Mouse (Mus musculus) liver, embryonic 15.5 days (tissue): ENCODE measurements at regions not wholly inside any gene's neighbourhood (a gene's known extent, or its start where the extent isn't known, plus 50 kb on each side); places are given as distances from the start of the nearest gene placed in this dataset.

Experiments
- ATAC-seq: fragments of 200-750 bp; cut with Nextera tagmentation; 2 replicates; pipeline ENCODE4 v1.8.0; 2017; ENCODE audit warnings: moderate number of reproducible peaks, mild to moderate bottlenecking, moderate library complexity; ENCODE audit not compliant: insufficient read depth
- H3K27ac ChIP-seq: fragments of 300-500 bp; sonication (generic); replicated peaks from 2 replicates; pipeline ENCODE4 v1.5.1; 2015; ENCODE audit warnings: mild to moderate bottlenecking, inconsistent platforms
- H3K27me3 ChIP-seq: fragments of 300-500 bp; sonication (generic); 2 replicates; pipeline ENCODE4 v1.6.1; 2015; ENCODE audit warnings: mild to moderate bottlenecking, inconsistent platforms
- H3K36me3 ChIP-seq: fragments of 300-500 bp; sonication (generic); replicated peaks from 2 replicates; pipeline ENCODE4 v1.6.1; 2015; ENCODE audit warnings: moderate library complexity, mild to moderate bottlenecking, inconsistent platforms
- H3K4me1 ChIP-seq: fragments of 300-500 bp; sonication (generic); replicated peaks from 2 replicates; pipeline ENCODE4 v1.6.1; 2015; ENCODE audit warnings: inconsistent platforms
- H3K4me2 ChIP-seq: fragments of 300-500 bp; sonication (generic); 2 replicates; pipeline ENCODE4 v1.6.1; 2015; ENCODE audit warnings: moderate library complexity, mild to moderate bottlenecking, inconsistent platforms
- H3K4me3 ChIP-seq: fragments of 300-500 bp; sonication (generic); replicated peaks from 2 replicates; pipeline ENCODE4 v1.5.1; 2015; ENCODE audit warnings: mild to moderate bottlenecking, inconsistent platforms
- H3K9ac ChIP-seq: fragments of 300-500 bp; sonication (generic); 2 replicates; pipeline ENCODE4 v1.6.1; 2015; ENCODE audit warnings: moderate library complexity, mild to moderate bottlenecking, inconsistent platforms
- H3K9me3 ChIP-seq: fragments of 300-500 bp; sonication (generic); replicated peaks from 2 replicates; pipeline ENCODE4 v1.6.1; 2016; ENCODE audit warnings: inconsistent platforms
- WGBS: fragments of 180-500 bp; shearing (Covaris S2); methylation state at CpG from one replicate; pipeline ENCODE4 v1.1.7; 2015; ENCODE audit warnings: mixed read lengths; ENCODE audit not compliant: insufficient replicate concordance; 5-methylcytosine and 5-hydroxymethylcytosine counted together

DNA sequence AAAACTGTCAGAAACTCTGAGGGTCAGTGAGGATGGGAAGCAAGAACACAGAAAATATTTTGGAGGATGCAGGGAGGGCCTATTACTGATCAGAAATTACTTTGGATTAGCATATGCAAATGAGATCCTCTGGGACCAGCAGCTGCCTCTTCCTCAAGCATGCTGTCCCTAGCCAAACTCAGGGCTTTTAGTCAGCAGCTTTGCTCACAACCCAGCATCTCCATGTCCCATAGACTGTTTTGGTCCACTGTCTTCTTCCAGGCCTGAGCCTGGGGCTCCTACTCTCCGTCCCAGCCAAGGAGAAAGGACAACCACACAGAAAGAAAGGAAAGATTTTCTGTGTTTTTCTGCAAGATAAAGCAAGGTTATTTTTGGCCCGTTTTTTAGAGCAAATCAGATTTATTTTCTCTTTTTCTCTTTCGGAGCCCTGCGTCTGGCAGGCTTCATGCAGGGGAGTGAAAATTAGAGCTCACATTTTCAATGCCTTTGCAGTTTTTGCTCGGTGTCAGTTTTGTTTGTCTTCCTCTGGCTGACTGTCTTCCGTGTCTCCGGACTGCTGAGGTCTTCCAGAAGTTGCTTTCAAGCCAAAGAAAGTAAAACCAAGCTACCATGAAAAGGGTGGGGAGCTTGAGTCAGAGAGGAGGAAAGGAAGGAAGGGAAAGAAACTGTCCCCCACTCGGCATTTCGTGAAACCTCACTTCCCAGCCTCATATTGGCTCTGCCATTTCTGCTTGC lies 445.5 kb upstream of the Cdh11 start:
- no peak for ATAC-seq
- no peak overlapping the region for H3K4me2 ChIP-seq
- H3K27ac ChIP-seq = no peak overlapping the region
- H3K36me3 ChIP-seq = no peaks in the 10 kb centered on the region
- no peaks in the 10 kb centered on the region for H3K4me1 ChIP-seq
- no peak overlapping the region for H3K9ac ChIP-seq
- no peak overlapping the region for H3K4me3 ChIP-seq
- no peaks in the 10 kb centered on the region for H3K9me3 ChIP-seq
- WGBS = 53% methylated on average over 9 of the region's 9 CpGs
- no peaks in the 10 kb centered on the region for H3K27me3 ChIP-seq

DNA sequence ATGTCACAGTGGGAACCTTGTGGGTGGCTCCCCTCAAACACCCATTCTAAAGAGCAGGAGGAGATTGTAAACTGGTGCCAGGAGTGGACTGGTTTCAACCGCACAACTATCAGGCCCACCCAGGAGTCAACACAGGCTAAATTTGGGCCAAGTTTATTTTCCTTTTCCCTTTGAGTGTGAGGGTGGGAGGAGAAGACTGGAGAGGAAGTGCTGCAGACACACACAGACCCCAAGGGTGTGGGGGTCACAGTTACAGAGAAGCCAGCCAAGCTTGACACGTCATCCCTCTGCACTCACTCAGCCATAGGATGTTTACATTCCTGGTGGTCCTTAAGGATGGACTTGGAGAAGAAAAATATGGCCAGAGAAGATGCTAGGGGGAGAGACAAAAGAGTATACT lies 448.9 kb upstream of the Cdh11 start:
- Histone ChIP-seq H3K4me3 (no peak overlapping the region), H3K9me3 (no peaks in the 10 kb centered on the region), H3K9ac (no peak overlapping the region), H3K27ac (no peak overlapping the region), H3K4me1 (no peaks in the 10 kb centered on the region), H3K4me2 (no peak overlapping the region), H3K27me3 (no peaks in the 10 kb centered on the region), H3K36me3 (no peaks in the 10 kb centered on the region)
- no peak for ATAC-seq
- WGBS = 35% methylated on average over 2 of the region's 2 CpGs

DNA sequence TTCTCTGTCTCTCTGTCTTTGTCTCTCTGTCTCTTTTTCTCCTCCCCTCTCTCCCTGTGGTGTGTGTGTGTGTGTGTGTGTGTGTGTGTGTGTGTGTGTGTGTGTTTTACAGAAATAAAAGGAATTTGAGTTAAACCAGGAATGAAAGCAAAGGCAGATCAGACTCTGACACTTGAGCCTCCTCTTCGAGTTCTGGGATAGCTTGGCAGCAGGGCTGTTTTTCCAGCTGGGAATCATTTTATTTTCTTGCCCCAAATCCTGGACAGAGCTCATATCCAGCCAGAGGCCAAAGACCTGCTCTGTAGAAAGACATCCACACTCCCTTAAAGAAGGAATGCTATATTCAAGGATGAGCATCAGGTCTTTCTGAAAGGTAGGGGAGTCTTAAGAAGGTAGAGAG lies 450.2 kb upstream of the Cdh11 start:
- H3K4me1 ChIP-seq = no peaks in the 10 kb centered on the region
- no peaks in the 10 kb centered on the region for H3K36me3 ChIP-seq
- no peaks in the 10 kb centered on the region for H3K27me3 ChIP-seq
- H3K4me2 ChIP-seq = no peak overlapping the region
- H3K9me3 ChIP-seq = no peaks in the 10 kb centered on the region
- 56% methylated on average over 1 of the region's 1 CpGs for WGBS
- no peak overlapping the region for H3K9ac ChIP-seq
- ATAC-seq = no peak
- H3K4me3 ChIP-seq = no peak overlapping the region
- no peak overlapping the region for H3K27ac ChIP-seq

DNA sequence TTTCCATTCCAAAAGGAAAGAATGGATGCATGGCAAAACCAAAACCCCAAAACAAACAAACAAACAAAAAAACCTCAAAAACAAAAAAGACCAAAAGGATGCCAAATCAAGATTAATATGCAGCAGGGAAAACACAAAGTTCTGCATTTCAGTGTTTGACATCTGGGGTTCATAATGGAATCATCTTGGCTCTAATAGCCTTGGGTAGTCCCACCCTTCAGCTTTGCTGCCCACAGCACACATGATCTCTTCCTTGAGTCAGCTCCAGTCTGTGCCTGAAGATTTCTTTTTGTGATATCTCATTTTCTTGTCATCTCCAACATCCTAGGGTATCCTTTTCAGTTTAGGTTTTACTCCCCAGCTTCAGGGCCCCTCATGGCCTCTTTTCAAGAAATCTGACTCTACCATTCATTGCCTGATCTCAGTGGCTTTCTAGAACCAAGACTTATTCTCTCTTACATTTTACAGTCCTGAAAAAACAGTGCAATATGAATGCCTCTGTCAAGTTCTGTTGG lies 453.1 kb upstream of the Cdh11 start:
- Histone ChIP-seq H3K4me2 (no peak overlapping the region), H3K36me3 (no peaks in the 10 kb centered on the region), H3K27me3 (no peaks in the 10 kb centered on the region), H3K9ac (no peak overlapping the region), H3K4me1 (no peaks in the 10 kb centered on the region), H3K27ac (no peak overlapping the region), H3K9me3 (no peaks in the 10 kb centered on the region), H3K4me3 (no peak overlapping the region)
- no peak for ATAC-seq

DNA sequence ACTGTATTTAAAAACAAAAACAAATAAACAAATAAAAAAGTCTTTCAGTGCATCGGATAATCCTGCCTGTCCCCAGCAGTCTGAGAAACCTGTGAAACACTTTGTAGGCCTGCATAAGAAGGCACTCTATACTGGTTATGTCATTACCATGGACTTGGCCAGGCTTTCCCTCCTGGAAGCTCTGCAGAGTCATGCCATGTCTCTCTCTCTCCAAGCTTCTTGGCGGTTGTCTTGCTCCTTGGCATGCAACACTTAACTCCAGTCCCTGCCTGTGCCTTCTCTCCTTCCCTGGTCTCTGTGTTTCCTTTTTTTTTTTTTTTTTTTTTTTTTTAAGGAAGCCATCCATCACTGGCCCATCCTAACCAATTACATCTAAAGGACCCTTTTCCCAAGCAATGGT lies 458.7 kb upstream of the Cdh11 start:
- no peak for ATAC-seq
- 72% methylated on average over 2 of the region's 2 CpGs for WGBS
- Histone ChIP-seq H3K4me3 (no peak overlapping the region), H3K9me3 (no peaks in the 10 kb centered on the region), H3K9ac (no peak overlapping the region), H3K4me2 (no peak overlapping the region), H3K36me3 (no peaks in the 10 kb centered on the region), H3K27me3 (no peaks in the 10 kb centered on the region), H3K27ac (no peak overlapping the region), H3K4me1 (no peaks in the 10 kb centered on the region)

DNA sequence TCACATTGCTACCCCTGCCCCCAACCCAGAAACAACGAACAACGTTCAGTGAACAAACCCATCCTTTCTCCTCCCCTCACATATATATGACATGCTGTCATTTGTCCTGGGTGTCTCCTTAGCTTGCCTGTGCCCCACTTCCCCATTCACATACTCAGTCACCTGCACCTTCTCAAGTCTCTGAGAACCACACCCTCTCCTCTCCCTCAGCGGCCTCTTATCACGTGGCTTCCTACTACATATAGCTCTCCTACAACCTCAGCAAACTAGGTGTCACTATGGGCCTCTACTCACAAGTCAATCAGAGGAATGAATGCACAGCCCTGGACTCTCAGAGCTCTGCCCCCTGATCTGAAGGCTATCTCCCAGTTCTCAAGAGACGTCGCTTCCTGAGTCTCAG lies 459.2 kb upstream of the Cdh11 start:
- no peaks in the 10 kb centered on the region for H3K4me1 ChIP-seq
- no peaks in the 10 kb centered on the region for H3K27me3 ChIP-seq
- no peak overlapping the region for H3K4me3 ChIP-seq
- H3K4me2 ChIP-seq = no peak overlapping the region
- ATAC-seq = no peak
- 49% methylated on average over 6 of the region's 6 CpGs for WGBS
- no peaks in the 10 kb centered on the region for H3K36me3 ChIP-seq
- H3K9ac ChIP-seq = no peak overlapping the region
- no peaks in the 10 kb centered on the region for H3K9me3 ChIP-seq
- no peak overlapping the region for H3K27ac ChIP-seq

DNA sequence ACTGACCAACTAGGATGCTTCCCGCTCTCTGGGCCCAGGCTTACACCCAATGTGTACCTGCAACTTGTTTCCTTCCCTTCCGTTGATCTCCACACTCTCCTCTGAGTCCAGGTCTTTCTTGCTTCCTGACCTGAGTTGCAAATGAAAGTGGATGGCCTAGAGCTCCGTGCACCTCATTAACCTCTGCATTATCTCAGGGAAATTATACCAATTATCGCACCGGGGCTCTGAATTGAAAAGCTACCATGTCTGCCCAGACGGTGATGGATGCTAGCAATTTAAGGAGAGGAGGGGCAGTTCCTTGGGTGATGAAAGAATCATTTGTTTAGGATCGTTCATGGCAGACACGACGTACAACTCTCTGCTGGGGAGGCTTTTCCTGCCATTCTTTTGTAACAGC lies 460.4 kb upstream of the Cdh11 start:
- 49% methylated on average over 9 of the region's 9 CpGs for WGBS

DNA sequence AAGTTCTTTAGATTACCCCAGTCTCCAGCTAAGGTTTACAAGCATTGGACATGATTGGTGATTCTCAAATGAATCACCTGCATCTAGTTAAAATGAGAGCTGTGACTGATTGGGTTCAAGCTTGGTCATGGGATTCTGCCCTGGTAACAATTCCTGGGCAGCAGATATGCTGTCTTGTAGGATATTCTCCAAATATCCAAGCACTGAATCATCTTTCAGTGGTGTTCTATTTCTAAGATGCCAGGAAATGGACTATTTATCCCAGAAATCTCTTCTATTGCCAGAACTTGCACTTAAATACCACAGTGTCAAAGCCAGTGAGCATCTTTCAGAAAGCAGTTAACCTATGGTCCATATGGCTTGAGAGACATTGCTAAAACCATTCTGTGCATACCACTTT lies 475.8 kb upstream of the Cdh11 start:
- ATAC-seq = no peak
- no peak overlapping the region for H3K4me3 ChIP-seq
- H3K27me3 ChIP-seq = no peaks in the 10 kb centered on the region
- no peak overlapping the region for H3K9ac ChIP-seq
- H3K4me2 ChIP-seq = no peak overlapping the region
- no peaks in the 10 kb centered on the region for H3K36me3 ChIP-seq
- H3K4me1 ChIP-seq = no peaks in the 10 kb centered on the region
- no peak overlapping the region for H3K27ac ChIP-seq
- H3K9me3 ChIP-seq = no peaks in the 10 kb centered on the region

More for the DNA sequence above, 460.4 kb upstream of the Cdh11 start:
- Histone ChIP-seq H3K27ac (no peak overlapping the region), H3K36me3 (no peaks in the 10 kb centered on the region), H3K4me3 (no peak overlapping the region), H3K27me3 (no peaks in the 10 kb centered on the region), H3K9ac (no peak overlapping the region), H3K9me3 (no peaks in the 10 kb centered on the region), H3K4me2 (no peak overlapping the region), H3K4me1 (no peaks in the 10 kb centered on the region)
- no peak for ATAC-seq

DNA sequence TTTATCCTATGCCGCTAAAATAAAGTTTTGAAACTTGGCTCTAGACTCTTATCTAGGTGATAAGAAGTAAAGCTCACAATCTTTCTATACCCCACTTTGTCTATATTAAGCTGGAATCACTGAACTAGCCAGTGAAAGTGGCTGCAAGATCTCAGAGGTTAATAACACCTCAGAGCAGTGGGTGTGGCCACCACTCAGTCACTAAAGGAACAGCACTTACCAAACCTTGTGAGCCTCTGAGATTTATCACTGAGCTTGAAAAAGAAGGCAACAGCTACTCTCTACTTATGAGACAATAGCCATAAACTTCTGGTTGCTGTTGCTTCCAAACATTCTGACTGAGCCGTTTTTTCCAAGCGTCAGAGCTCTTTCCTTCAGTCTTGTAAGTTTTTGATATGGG lies 484.6 kb upstream of the Cdh11 start:
- ATAC-seq = no peak
- Histone ChIP-seq H3K36me3 (no peaks in the 10 kb centered on the region), H3K27me3 (no peaks in the 10 kb centered on the region), H3K9ac (no peak overlapping the region), H3K4me3 (no peak overlapping the region), H3K4me2 (no peak overlapping the region), H3K4me1 (no peaks in the 10 kb centered on the region), H3K27ac (no peak overlapping the region), H3K9me3 (no peaks in the 10 kb centered on the region)
- 60% methylated on average over 3 of the region's 3 CpGs for WGBS

DNA sequence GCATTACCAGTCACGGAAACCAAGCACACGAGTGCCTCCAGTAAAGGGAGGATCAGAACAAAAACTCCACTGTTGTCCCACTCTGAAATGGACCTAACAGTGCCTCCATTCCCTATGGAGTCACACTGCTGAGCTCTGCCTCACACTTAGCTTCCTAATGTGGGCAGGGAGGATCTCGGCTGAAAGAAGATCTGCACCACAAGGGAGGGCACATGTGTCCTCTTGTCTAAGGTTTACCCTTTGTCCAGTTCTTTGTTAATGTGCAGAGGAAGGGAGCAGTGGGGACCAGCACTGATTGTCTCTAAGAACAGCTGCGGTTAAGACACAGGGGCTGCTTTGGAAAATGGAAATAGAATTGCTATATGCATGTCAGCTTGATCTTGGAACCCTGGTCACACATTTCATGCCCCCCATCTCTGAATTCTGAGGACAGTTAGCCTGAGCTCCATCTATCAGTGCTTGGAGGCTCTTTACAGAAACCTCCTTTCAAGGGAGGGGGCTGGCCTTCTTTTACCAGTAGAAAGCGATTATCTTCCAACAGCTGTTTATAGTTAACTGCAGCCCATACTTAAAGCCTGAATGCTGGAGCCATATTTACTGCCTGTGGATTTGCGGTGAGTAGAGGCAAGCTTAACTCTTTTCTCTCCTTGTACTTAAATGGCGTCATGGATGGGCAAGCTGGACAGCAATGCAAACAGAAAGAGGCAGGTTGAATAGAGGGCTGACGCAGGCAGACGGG lies 485.5 kb upstream of the Cdh11 start:
- no peak overlapping the region for H3K27ac ChIP-seq
- 65% methylated on average over 9 of the region's 9 CpGs for WGBS
- no peaks in the 10 kb centered on the region for H3K36me3 ChIP-seq
- no peaks in the 10 kb centered on the region for H3K9me3 ChIP-seq
- H3K4me2 ChIP-seq = no peak overlapping the region
- H3K9ac ChIP-seq = no peak overlapping the region
- H3K4me1 ChIP-seq = no peaks in the 10 kb centered on the region
- no peak overlapping the region for H3K4me3 ChIP-seq
- no peaks in the 10 kb centered on the region for H3K27me3 ChIP-seq
- no peak for ATAC-seq

DNA sequence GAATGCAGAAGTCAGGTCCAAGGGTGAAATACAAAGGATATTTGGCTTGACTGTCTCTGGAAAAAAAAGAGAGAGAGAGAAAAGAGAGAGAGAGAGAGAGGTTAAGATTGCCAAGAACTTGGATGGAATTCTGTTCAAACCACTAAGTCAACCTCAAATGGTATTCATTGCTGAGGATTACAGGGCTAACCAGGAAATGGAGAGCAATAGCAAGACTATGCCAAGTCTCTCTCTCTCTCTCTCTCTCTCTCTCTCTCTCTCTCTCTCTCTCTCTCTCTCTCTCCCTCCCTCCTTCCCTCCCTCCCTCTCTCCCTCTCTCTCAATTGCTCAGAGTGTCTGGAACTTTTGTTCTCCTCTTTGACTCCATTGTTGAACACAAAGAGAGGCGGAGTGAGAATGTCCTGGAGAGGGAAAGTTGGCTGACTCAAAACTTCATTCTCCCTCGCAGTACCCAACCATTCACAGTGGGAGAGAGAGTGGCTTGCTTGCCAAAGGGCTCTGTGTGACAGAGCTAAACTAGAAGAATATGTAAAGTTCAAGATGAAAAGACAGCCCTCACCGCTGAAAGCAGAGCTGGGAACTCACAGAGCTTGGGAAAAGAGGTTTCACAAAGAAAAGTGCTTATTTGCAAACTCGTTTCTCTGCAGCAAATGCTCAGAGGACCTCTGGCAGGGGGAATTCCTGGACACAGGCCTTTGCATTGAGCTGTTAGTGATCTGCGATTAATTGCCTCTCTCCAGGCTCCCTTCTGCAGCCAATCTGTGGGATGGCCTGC lies 487.1 kb upstream of the Cdh11 start:
- Histone ChIP-seq H3K27me3 (no peaks in the 10 kb centered on the region), H3K9ac (no peak overlapping the region), H3K36me3 (no peaks in the 10 kb centered on the region), H3K27ac (no peak overlapping the region), H3K4me2 (no peak overlapping the region), H3K9me3 (no peaks in the 10 kb centered on the region), H3K4me3 (no peak overlapping the region), H3K4me1 (no peaks in the 10 kb centered on the region)
- WGBS = 28% methylated on average over 5 of the region's 5 CpGs
- no peak for ATAC-seq
